Mouse (Mus musculus) C2C12 (cell line): ENCODE data around the gene Ces2b.

Experiments used
- CEBPB ChIP-seq: IDR thresholded peaks from one replicate; pipeline ENCODE4 v1.6.1; 2011; ENCODE audit warnings: low read depth, mild to moderate bottlenecking, control low read depth, moderate library complexity
- CTCF ChIP-seq: IDR thresholded peaks from one replicate; pipeline ENCODE4 v1.5.1; 2011; ENCODE audit not compliant: control insufficient read depth, insufficient read depth, insufficient read length
- MAX ChIP-seq: IDR thresholded peaks from one replicate; pipeline ENCODE4 v1.6.1; 2011; ENCODE audit warnings: mild to moderate bottlenecking, control low read depth
- MYOD1 ChIP-seq: IDR thresholded peaks from one replicate; pipeline ENCODE4 v1.6.1; 2011; ENCODE audit warnings: low read depth; ENCODE audit not compliant: control insufficient read depth, insufficient read length
- MYOG ChIP-seq: IDR thresholded peaks from one replicate; pipeline ENCODE4 v1.6.1; 2011; ENCODE audit not compliant: control insufficient read depth, insufficient read length; ENCODE audit errors: extremely low read depth
- USF1 ChIP-seq: IDR thresholded peaks from one replicate; pipeline ENCODE4 v1.6.1; 2011; ENCODE audit warnings: low read depth, mild to moderate bottlenecking, control low read depth, moderate library complexity

GRCm38 (mm10) chr8:104847741-104848462, 16.5 kb downstream of the Ces2b start:
- no peak for TF ChIP-seq CTCF
- TF ChIP-seq MAX, result no peak
- no peak for TF ChIP-seq MYOD1
- TF ChIP-seq MYOG, result no peak
- TF ChIP-seq USF1, result no peak
- no peak for TF ChIP-seq CEBPB
